Mouse (Mus musculus): Measurements from ENCODE around the gene Smim20. TPM values are rescaled to one million over a fixed set of nuclear protein-coding genes. Genes with fewer than 3 reads are reported as not detected.

Gene Smim20
- total and polyA plus RNA-seq, 3 experiments = 33.1 to 50.8 (median 36.0) TPM

- no peak for DNase-seq (ENCODE audit: low spot score)
- Histone ChIP-seq H3K4me3 (ENCODE audit: low read depth, low read length) (no peak overlapping the region), H3K4me1 (ENCODE audit: insufficient read depth, low read depth, low read length) (no peaks in the 10 kb centered on the region), H3K36me3 (replicated peaks) (no peaks in the 10 kb centered on the region), H3K27me3 (ENCODE audit: insufficient read depth, low read length) (0 out of 2 replicates have a peak, but pooled peaks cover under 1% of the 10 kb centered on the region), H3K9me3 (replicated peaks) (no peaks in the 10 kb centered on the region)
- ATAC-seq (ENCODE audit: extremely low read depth, insufficient number of reproducible peaks, low FRiP score, poor library complexity, severe bottlenecking) = no peak
- TF ChIP-seq CTCF (IDR thresholded peaks at IDR 0.05; ENCODE audit: low read depth, low read length) (no peak), TAL1 (conservative IDR thresholded peaks at IDR 0.05; ENCODE audit: low read depth, low read length) (no peak), GATA1 (IDR thresholded peaks at IDR 0.05; ENCODE audit: borderline replicate concordance, low read length) (no peak)
Observed at GRCm38 (mm10) chr5:53238761-53239160, 28.1 kb upstream of the Smim20 start.

- no peaks in the 10 kb centered on the region for H3K4me1 ChIP-seq (ENCODE audit: insufficient read depth, low read depth, low read length)
- peaks cover 4% of the 10 kb centered on the region; the same call in 1 of the 2 replicates for H3K27me3 ChIP-seq (ENCODE audit: insufficient read depth, low read length)
- ATAC-seq (ENCODE audit: extremely low read depth, insufficient number of reproducible peaks, low FRiP score, poor library complexity, severe bottlenecking) (no peak), DNase-seq (ENCODE audit: low spot score) (no peak)
- TF ChIP-seq GATA2 (IDR thresholded peaks at IDR 0.05; ENCODE audit: borderline replicate concordance, low read depth, low read length) = no peak
- no peaks in the 10 kb centered on the region for H3K9me3 ChIP-seq (replicated peaks)
- H3K4me3 ChIP-seq (ENCODE audit: low read depth, low read length) = no peak overlapping the region
- no peaks in the 10 kb centered on the region for H3K36me3 ChIP-seq (replicated peaks)
Observed at GRCm38 (mm10) chr5:53239189-53239588, 27.7 kb upstream of the Smim20 start.

- H3K4me1 ChIP-seq (ENCODE audit: insufficient read depth, low read depth, low read length) = no peaks in the 10 kb centered on the region
- H3K9me3 ChIP-seq (replicated peaks) = no peaks in the 10 kb centered on the region
- ATAC-seq (ENCODE audit: extremely low read depth, insufficient number of reproducible peaks, low FRiP score, poor library complexity, severe bottlenecking) (no peak), DNase-seq (ENCODE audit: low spot score) (no peak)
- no peak for TF ChIP-seq POLR2AphosphoS5 (IDR thresholded peaks at IDR 0.05; ENCODE audit: insufficient replicate concordance, low read depth, low read length)
- no peak for TF ChIP-seq CTCF (IDR thresholded peaks at IDR 0.05; ENCODE audit: low read depth, low read length)
- TF ChIP-seq GATA1 (IDR thresholded peaks at IDR 0.05; ENCODE audit: borderline replicate concordance, low read length) = no peak
- TF ChIP-seq GATA2 (IDR thresholded peaks at IDR 0.05; ENCODE audit: borderline replicate concordance, low read depth, low read length) = no peak
- no peak for TF ChIP-seq TAL1 (conservative IDR thresholded peaks at IDR 0.05; ENCODE audit: low read depth, low read length)
- H3K27me3 ChIP-seq (ENCODE audit: insufficient read depth, low read length) = peaks cover 4% of the 10 kb centered on the region; the same call in 1 of the 2 replicates
- H3K4me3 ChIP-seq (ENCODE audit: low read depth, low read length) = no peak overlapping the region
- H3K36me3 ChIP-seq (replicated peaks) = no peaks in the 10 kb centered on the region
Observed at GRCm38 (mm10) chr5:53239831-53240440, 26.9 kb upstream of the Smim20 start.

- H3K4me3 ChIP-seq (ENCODE audit: low read depth, low read length) = no peak overlapping the region
- H3K4me1 ChIP-seq (ENCODE audit: insufficient read depth, low read depth, low read length) = no peaks in the 10 kb centered on the region
- no peaks in the 10 kb centered on the region for H3K36me3 ChIP-seq (replicated peaks)
- DNase-seq (ENCODE audit: low spot score) (no peak), ATAC-seq (ENCODE audit: extremely low read depth, insufficient number of reproducible peaks, low FRiP score, poor library complexity, severe bottlenecking) (no peak)
- H3K9me3 ChIP-seq (replicated peaks) = no peaks in the 10 kb centered on the region
- TF ChIP-seq CTCF (IDR thresholded peaks at IDR 0.05; ENCODE audit: low read depth, low read length) (no peak), GATA1 (IDR thresholded peaks at IDR 0.05; ENCODE audit: borderline replicate concordance, low read length) (no peak), TAL1 (conservative IDR thresholded peaks at IDR 0.05; ENCODE audit: low read depth, low read length) (no peak), GATA2 (IDR thresholded peaks at IDR 0.05; ENCODE audit: borderline replicate concordance, low read depth, low read length) (no peak), POLR2AphosphoS5 (IDR thresholded peaks at IDR 0.05; ENCODE audit: insufficient replicate concordance, low read depth, low read length) (no peak)
- H3K27me3 ChIP-seq (ENCODE audit: insufficient read depth, low read length) = peaks cover 4% of the 10 kb centered on the region; the same call in 1 of the 2 replicates
Observed at GRCm38 (mm10) chr5:53241109-53241508, 25.8 kb upstream of the Smim20 start.

- H3K27me3 ChIP-seq (ENCODE audit: insufficient read depth, low read length) = peaks cover 4% of the 10 kb centered on the region; the same call in 1 of the 2 replicates
Observed at GRCm38 (mm10) chr5:53241963-53242362, 24.9 kb upstream of the Smim20 start.

GRCm38 (mm10) chr5:53242865-53243499 is 23.9 kb upstream of the Smim20 start:
- DNase-seq (ENCODE audit: low spot score) (no peak), ATAC-seq (ENCODE audit: extremely low read depth, insufficient number of reproducible peaks, low FRiP score, poor library complexity, severe bottlenecking) (no peak)
- no peaks in the 10 kb centered on the region for H3K9me3 ChIP-seq (replicated peaks)
- no peaks in the 10 kb centered on the region for H3K36me3 ChIP-seq (replicated peaks)
- H3K4me3 ChIP-seq (ENCODE audit: low read depth, low read length) = no peak overlapping the region
- peaks cover 4% of the 10 kb centered on the region; the same call in 1 of the 2 replicates for H3K27me3 ChIP-seq (ENCODE audit: insufficient read depth, low read length)
- no peaks in the 10 kb centered on the region for H3K4me1 ChIP-seq (ENCODE audit: insufficient read depth, low read depth, low read length)
- TF ChIP-seq GATA2 (IDR thresholded peaks at IDR 0.05; ENCODE audit: borderline replicate concordance, low read depth, low read length) = no peak
- no peak for TF ChIP-seq CTCF (IDR thresholded peaks at IDR 0.05; ENCODE audit: low read depth, low read length)
- no peak for TF ChIP-seq GATA1 (IDR thresholded peaks at IDR 0.05; ENCODE audit: borderline replicate concordance, low read length)
- TF ChIP-seq TAL1 (conservative IDR thresholded peaks at IDR 0.05; ENCODE audit: low read depth, low read length) = no peak
- TF ChIP-seq POLR2AphosphoS5 (IDR thresholded peaks at IDR 0.05; ENCODE audit: insufficient replicate concordance, low read depth, low read length) = no peak

More at GRCm38 (mm10) chr5:53241963-53242362, 24.9 kb upstream of the Smim20 start:
- H3K9me3 ChIP-seq (replicated peaks) = no peaks in the 10 kb centered on the region
- no peak for TF ChIP-seq TAL1 (conservative IDR thresholded peaks at IDR 0.05; ENCODE audit: low read depth, low read length)
- TF ChIP-seq CTCF (IDR thresholded peaks at IDR 0.05; ENCODE audit: low read depth, low read length) = no peak
- H3K4me3 ChIP-seq (ENCODE audit: low read depth, low read length) = no peak overlapping the region
- DNase-seq (ENCODE audit: low spot score) = no peak
- no peak for ATAC-seq (ENCODE audit: extremely low read depth, insufficient number of reproducible peaks, low FRiP score, poor library complexity, severe bottlenecking)
- no peaks in the 10 kb centered on the region for H3K36me3 ChIP-seq (replicated peaks)
- H3K4me1 ChIP-seq (ENCODE audit: insufficient read depth, low read depth, low read length) = no peaks in the 10 kb centered on the region

All from G1E (cell line).